Mouse (Mus musculus) ovary, postnatal 36 days (tissue): ENCODE data around the gene Psmc6.

Experiments used
- DNase-seq: peaks from one replicate; pipeline ENCODE4 v3.0.0; 2022; ENCODE audit warnings: low spot score, mixed read lengths

Psmc6 gene

DNA sequence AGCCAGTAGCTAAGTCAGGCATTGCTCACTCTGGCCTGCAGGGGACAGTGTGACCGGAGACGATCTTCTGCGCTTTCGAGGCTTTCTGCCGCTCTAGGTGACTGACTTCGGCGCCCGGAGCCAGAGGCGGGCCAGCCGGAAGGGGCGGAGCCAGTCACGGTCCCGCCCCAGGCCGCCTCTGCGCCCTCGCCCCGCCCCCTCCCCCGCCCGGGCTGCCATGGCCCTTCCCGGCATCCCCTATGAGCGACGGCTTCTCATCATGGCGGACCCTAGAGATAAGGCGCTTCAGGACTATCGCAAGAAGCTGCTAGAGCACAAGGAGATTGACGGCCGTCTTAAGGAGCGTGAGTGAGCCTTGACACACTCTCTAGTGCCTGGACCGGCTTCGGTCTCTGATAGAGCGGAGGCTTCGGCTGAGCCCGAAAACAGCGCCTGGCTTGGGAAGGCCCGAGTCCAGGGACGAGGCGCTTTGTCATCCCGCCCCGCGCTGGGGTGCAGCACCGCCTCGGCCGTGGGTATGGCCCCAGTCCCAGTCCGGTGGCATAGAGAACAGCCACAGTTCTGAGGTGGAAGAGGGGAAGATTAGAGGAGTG lies at the start of gene Psmc6:
Gene Psmc6 (plus strand): TSS at position 200 of the 593 bp plus-strand sequence.
- DNase-seq: peak; percentile 90

- DNase-seq: no peak
These were observed 47.5 kb upstream of the Psmc6 start for GRCm38 (mm10) chr14:45282066-45282465.

GRCm38 (mm10) chr14:45291608-45292007 lies 38.0 kb upstream of the Psmc6 start:
- DNase-seq: no peak

DNA sequence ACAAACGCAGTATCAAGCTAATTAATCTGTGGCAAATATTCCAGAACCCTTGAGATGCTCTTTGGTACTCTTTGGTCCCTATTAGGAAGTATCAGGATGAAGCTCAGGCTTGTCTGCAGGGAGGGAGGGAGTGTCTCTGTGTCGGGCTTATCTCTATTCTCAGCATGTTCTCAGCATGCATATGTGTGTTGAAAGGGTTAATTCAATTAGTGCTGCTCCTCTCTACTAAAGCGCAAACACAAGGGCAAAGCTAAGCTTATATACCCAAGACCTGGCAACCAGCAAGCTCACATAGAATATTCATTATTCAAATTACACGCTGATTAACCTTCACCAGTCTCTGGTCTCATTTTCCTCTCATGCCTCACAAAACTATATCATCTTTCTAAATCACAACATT lies 25.6 kb upstream of the Psmc6 start:
- DNase-seq: no peak

DNA sequence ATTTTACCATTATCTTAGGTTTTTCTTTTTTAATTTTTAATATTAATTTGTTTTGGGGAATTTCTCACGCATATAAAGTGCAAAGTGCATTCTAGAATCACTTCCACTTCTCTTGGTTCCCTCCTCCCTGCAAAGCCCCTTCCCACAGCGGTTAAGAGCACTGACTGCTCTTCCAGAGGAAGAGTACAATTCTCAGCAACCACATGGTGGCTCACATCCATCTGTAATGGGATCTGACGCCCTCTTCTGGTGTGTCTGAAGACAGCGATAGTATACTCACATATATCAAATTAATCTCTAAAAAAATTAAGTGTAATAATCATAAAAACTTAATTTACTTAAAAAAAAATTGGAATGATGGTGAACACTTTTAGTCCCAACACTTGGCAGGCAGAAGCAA lies 25.2 kb upstream of the Psmc6 start:
- no peak for DNase-seq

DNA sequence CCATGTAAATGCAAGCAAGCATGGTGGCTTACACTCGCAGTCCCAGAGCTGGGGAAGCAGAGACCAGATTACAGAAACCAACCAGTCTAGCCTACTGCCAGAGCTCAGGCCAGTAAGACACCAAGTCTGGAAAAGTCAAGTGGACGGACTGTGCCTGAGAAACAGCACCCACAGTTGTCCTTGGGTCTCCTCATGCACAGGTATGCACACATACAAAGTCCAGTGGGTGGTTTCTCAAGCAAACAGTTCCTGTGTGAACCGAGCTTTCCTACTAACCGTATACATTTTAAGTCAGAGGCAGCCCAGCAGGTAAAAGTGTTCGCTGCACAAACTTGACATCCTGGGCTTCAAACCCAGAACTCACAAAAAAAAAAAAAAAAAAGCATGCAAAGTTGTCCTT lies 23.7 kb upstream of the Psmc6 start:
- DNase-seq: no peak

DNA sequence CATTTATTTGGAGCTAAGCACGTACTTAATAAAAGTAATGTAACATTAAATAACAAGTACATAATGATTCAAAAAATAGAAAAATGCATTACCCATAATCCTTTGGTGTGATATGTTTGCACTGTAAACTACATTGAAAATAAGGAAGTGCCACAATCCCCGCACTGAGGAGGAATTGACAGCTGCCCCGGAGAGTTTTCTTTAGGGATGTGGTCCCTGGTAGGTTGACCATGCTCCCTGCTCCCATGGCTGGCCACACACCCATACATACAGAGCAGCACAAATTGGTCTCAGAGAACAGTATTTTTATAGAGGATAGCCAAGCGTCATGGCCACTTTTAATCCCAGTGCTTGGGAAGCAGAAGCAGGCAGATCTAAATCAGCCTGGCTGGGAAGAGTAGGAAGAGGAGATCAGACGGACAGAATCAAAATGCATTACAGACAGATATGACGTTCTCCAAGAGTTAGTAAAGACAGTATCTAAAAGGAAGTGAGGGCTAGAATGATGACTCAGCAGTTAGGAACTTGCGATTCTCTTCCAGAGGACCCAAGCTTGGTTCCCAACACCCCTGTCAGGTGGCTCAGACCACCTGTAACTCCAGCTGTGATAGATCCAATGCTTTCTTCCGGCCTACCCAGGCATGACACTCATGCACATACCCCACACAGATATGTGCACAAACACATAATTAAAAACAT lies 21.8 kb upstream of the Psmc6 start:
- no peak for DNase-seq

DNA sequence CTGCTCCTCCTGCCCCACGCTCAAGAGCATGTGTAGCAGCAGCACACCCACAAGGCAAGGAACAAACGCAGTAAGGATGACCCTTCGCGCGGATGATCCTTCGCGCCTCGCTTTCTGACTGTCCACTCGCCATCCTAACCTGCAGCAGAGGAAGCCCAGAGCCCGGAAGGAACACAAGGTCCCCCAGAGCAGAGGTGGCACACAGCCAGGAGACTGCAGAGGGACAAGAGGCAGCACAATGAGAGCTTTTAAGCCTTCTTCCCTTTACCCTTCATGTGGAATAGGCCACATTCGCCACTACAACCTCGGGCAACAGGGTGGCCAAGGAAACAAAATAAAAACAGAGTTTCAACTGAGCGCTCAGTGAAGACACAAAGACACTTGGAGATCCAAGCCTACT lies 19.9 kb upstream of the Psmc6 start:
- DNase-seq: peak; percentile 8

DNA sequence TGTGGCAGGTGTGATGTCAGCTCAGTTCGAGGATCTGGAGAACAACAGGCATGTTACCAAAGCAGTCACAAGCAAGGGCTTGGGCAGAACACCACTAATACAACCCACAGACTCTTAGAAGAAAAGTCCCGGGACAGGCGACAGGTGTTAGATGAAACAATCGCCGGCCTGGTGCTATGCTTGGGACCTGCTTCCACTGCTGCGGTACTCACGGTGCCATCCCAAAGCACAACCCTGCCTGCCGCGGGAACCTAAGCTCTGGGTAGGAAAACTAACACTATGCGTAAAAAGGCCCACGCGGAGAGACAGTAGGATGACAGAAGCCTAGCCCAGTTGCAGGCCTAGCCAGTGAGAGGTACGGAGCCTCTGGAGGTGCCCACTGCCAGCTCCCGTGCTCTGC lies 19.5 kb upstream of the Psmc6 start:
- no peak for DNase-seq

DNA sequence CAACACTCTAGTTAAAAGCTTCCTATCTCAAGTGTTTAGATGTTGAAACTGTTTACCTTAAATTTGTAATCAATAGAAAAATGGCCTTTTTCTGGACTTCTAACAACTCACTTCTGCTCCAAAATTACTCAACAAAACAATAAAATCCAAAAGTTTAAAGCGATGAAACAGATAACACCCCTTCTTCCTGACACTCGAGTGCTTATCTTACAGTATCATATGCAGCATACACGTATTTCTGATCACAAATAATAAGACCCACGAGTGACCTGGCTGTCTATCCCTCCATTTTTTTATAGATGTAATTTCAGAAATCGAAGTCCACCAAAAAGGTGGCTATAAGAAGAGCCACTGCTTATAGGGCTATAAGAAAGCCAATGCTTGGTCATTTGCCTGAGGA lies 12.7 kb upstream of the Psmc6 start:
- no peak for DNase-seq

- no peak for DNase-seq
These were observed 11.6 kb upstream of the Psmc6 start for GRCm38 (mm10) chr14:45317921-45318411.

DNA sequence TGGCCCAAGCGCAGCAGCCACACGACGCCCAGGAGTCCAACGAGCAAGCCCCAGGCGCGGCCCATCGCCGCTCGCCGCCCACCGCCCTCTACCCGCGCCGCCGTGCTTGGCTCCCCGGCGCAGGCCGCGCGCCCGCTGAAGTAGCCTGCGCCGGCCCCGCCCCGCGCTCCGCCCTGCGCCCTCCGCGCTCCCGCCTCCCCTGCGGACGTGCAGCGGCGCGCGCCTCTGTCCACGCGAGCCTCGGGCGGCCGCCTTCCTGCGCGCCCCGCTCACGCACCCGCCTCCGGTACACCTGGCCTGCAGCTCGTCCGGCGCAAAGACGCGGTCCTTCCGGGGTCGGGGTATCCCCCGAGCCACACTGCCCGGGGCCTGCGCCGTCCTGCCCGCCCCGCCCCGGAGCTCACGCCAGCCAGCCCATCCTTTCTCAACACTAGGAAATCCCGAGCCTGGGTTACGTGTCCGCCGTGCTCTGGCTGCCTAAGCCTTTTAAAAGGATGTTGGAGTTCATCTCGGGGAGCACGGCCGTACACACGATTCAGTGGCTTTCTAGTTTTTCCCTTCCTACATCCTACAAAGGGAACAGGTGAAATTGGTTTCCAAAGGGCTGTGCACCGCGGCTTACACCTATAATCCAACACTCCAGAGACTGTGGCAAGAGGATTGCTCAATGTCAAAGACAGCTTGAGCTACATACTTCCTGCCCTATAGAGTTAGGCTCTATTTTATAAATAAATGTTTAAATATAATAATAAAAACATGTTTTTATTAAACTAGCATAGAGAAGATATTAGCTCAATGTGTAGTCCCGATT lies 11.0 kb upstream of the Psmc6 start, which contains the start of gene Ero1l:
Gene Ero1l (minus strand): TSS at position 346 of the 811 bp plus-strand sequence.
- peak; percentile 87 for DNase-seq

- no peak for DNase-seq
These were observed 10.4 kb upstream of the Psmc6 start for GRCm38 (mm10) chr14:45319237-45319610.

GRCm38 (mm10) chr14:45320111-45320510 lies 9.5 kb upstream of the Psmc6 start:
- no peak for DNase-seq

- DNase-seq: no peak
These were observed 8.5 kb upstream of the Psmc6 start for GRCm38 (mm10) chr14:45321067-45321466.

DNA sequence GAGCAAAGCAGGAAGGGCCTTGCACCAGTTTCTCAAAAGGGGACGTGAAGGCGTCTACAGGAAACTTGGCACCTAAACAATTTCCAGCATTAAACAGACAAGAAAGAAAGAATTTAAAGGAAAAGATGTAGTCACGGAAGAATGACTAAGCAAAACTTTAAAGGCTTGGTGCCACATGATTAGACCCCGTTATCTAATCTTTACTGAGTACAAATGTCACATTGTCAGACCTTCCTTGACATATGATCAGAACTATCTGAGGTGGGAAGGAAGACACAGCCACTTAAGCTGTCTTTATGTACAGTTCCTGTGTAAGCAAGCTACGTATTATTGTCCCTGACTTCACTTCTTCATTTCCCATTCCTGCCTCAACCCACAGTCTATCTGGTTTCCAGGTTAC lies 8.0 kb upstream of the Psmc6 start:
- no peak for DNase-seq

- DNase-seq: no peak
These were observed 7.1 kb upstream of the Psmc6 start for GRCm38 (mm10) chr14:45322450-45322849.

DNA sequence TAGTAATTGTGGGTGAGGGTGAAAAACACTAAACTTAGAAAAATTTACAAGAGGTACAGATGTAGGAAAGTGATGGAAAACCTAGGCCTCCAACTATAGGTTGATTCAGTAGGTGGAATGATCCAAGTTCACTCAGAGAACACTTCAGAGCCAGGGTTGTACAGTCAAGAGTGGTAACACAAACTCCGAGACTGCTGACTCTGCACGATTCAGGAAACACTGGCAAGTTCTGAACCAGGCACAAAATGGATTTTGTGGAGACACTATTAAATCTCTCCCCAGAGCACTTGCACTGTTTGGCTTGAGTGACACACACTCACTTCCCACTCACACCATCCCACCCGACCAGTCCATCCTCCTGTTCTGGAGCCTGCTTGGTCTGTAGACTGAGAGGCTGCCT lies 6.3 kb upstream of the Psmc6 start:
- DNase-seq: no peak

GRCm38 (mm10) chr14:45325471-45325870 lies 4.1 kb upstream of the Psmc6 start:
- no peak for DNase-seq

DNA sequence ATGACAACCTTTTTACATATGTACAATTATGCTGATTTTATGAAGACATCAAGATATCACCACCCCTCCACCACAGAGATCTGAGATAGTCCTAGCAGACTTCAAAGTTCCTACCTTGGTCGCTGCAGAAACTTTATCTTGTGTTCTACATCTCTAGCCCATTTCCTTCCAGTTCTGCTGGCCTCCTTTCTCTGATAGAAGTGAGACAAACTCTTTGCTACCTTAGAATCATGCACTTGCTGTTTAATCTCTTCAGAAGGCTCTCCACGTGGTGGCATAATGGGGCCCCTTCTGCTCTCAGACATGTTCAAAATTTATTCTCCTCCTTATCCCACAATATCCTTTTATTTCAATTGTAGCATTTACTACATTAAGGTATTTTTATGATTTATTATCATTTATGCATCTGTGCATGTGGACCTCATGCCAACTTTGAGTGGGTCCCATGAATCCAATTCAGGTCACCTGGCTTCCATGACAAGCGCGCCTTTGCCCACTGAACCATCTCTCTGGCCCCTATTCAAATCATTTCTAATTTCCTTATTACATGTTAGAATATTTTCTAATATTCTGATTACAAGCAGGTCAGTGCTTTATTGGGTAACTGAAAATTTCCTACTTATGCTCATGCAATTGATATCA lies 1.4 kb upstream of the Psmc6 start:
- no peak for DNase-seq

DNA sequence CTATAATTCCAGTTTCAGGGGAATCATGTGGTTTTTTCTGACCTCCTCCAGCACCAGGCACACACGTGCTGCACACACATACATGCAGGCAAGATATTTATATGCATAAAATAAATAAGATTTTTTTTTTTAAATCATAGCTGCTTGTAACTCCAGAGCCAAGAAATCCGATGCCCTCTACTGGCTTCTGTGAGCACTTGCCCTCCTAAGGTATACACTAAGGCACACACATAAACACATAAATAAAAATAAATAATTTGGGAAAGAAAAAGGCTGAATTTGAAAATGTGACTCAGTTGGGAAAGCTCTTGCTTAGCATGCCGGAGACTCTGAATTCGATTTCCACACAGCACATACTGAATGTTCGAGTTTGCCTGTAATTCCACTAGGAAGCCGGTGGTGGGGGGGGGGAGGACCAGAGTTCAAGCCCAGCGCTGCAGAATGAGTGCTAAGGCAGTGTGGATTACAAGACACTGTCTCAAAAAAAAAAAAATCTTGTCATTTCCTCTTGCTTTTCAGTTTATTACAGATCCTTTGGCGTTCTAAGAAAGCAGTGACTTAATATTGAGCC lies 485 bp upstream of the Psmc6 start:
- DNase-seq: no peak
